Mouse (Mus musculus): ENCODE results near the gene Pkd1l2.

DNA sequence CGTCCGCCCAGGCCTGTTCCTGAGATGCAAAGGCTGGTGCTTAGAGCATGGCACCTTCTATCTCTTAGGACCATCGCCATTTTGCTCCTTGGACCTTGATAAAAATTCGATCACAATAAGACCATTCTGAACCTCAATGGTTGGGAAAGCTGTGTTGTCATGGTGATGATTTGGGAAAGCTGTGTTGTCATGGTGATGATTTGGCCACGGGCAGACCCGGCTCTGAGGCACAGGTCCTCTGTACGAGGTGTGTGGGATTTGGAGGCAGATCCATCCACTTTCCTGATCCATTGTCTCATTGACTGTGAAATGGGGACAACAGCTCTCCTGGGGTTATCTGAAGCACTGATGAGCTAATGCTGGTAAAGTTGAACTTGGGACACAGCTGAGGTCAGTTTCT lies 42.4 kb downstream of the Pkd1l2 start:
- TF ChIP-seq EP300 (IDR thresholded peaks at IDR 0.05; ENCODE audit: low read depth) (no peak), CTCF (IDR thresholded peaks at IDR 0.05; ENCODE audit: low read depth) (no peak)

Measured in heart, postnatal 0 days (tissue).